Mouse (Mus musculus) forebrain, embryonic 13.5 days (tissue): ENCODE measurements around the gene Prpf6. TPM values are rescaled to one million over a fixed set of nuclear protein-coding genes. Genes with fewer than 3 reads are reported as not detected.

Experiments
- ATAC-seq: fragments of 200-750 bp; cut with Nextera tagmentation; 2 replicates; pipeline ENCODE4 v1.8.0; 2017
- H3K27ac ChIP-seq: fragments of 300-500 bp; sonication (generic); 2 replicates; pipeline ENCODE4 v1.5.1; 2015; ENCODE audit warnings: inconsistent platforms, mild to moderate bottlenecking, moderate library complexity
- H3K27me3 ChIP-seq: fragments of 300-500 bp; sonication (generic); 2 replicates; pipeline ENCODE4 v1.6.1; 2015; ENCODE audit warnings: mild to moderate bottlenecking, inconsistent platforms
- H3K36me3 ChIP-seq: fragments of 300-500 bp; sonication (generic); 2 replicates; pipeline ENCODE4 v1.6.1; 2015; ENCODE audit warnings: mild to moderate bottlenecking, inconsistent platforms; ENCODE audit not compliant: poor library complexity, severe bottlenecking
- H3K4me1 ChIP-seq: fragments of 300-500 bp; sonication (generic); 2 replicates; pipeline ENCODE4 v1.6.1; 2015; ENCODE audit warnings: inconsistent platforms
- H3K4me2 ChIP-seq: fragments of 300-500 bp; sonication (generic); 2 replicates; pipeline ENCODE4 v1.6.1; 2015; ENCODE audit warnings: inconsistent platforms, mild to moderate bottlenecking, moderate library complexity
- H3K4me3 ChIP-seq: fragments of 300-500 bp; sonication (generic); 2 replicates; pipeline ENCODE4 v1.5.1; 2015; ENCODE audit warnings: mild to moderate bottlenecking, inconsistent platforms
- H3K9ac ChIP-seq: fragments of 300-500 bp; sonication (generic); 2 replicates; pipeline ENCODE4 v1.6.1; 2015; ENCODE audit warnings: mild to moderate bottlenecking, inconsistent platforms
- H3K9me3 ChIP-seq: fragments of 300-500 bp; sonication (generic); replicated peaks from 2 replicates; pipeline ENCODE4 v1.6.1; 2016; ENCODE audit warnings: inconsistent platforms
- WGBS: fragments of 180-500 bp; shearing (Covaris S2); methylation state at CpG from one replicate; pipeline ENCODE4 v1.1.7; 2015; 5-methylcytosine and 5-hydroxymethylcytosine counted together
- polyA plus RNA-seq: library from polyadenylated mRNA; unstranded; fragments of >200 nt; fragmentation: Nextera tagmentation; extraction: Ambion mirVana; gene quantifications from 2 replicates; pipeline ENCODE4 v1.2.1, GENCODE M21; 2015

The Prpf6 gene
- polyA plus RNA-seq, 1 experiment from 2014 or later, result 67.9 TPM

GRCm38 (mm10) chr2:181600828-181601750 lies 9.4 kb downstream of the Prpf6 start:
- peak; percentile 96 for ATAC-seq
- peaks cover 7% of the 10 kb centered on the region for H3K36me3 ChIP-seq
- WGBS, result 1% methylated on average over 57 of the region's 57 CpGs
- H3K9ac ChIP-seq, result peak overlapping the region; percentile 89
- peak overlapping the region; percentile 75 for H3K4me2 ChIP-seq
- no peaks in the 10 kb centered on the region for H3K9me3 ChIP-seq
- H3K27me3 ChIP-seq, result no peaks in the 10 kb centered on the region
- peak overlapping the region; percentile 74 for H3K27ac ChIP-seq
- H3K4me1 ChIP-seq, result peaks cover 39% of the 10 kb centered on the region
- H3K4me3 ChIP-seq, result peak overlapping the region; percentile 88

DNA sequence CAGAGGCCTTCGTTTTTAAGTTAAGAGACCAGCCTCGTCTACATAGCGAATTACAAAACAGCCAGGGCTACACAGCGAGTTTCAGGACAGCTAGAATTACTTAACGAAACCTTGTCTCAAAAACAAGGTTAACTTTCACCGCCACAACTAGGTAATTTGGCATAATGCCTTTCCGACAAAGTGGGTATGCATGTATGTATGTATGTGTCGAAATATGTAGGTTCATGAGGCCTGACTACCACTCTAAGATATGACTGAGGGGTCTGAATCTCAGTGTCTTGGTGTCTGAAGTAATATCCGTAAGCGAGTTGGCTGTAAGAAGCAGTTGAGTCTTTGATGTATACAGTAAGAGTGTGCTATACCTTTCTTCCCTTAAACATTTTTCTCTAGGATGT lies 10.1 kb downstream of the Prpf6 start:
- no peaks in the 10 kb centered on the region for H3K9me3 ChIP-seq
- no peaks in the 10 kb centered on the region for H3K27me3 ChIP-seq
- H3K27ac ChIP-seq, result no peak overlapping the region
- peaks cover 39% of the 10 kb centered on the region for H3K4me1 ChIP-seq
- peaks cover under 1% of the 10 kb centered on the region; the same call in 1 of the 2 replicates for H3K36me3 ChIP-seq
- ATAC-seq, result no peak
- peak overlapping the region; percentile 89 for H3K9ac ChIP-seq
- H3K4me3 ChIP-seq, result peak overlapping the region; percentile 88
- 30% methylated on average over 10 of the region's 10 CpGs for WGBS
- peak overlapping the region; percentile 75 for H3K4me2 ChIP-seq

DNA sequence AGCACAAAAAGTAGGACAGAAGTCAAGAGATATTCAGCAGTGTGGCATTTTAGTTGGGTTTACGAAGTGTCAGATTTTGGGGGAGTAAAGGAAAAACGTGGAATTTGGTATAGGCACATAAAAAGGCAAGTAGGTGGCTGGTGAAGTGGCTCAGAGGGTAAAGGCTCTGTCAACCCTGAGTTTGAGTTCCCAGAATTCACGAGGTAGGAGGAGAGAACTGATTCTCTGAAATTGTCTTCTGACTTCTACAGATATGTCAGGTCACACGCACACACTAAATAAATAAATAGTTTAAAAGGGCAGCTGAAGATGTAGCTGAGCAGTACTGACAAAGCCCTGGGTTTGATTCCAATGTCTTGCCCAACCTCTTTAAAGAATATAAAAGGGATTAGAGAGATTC lies 10.7 kb downstream of the Prpf6 start:
- 76% methylated on average over 4 of the region's 4 CpGs for WGBS
- H3K9ac ChIP-seq, result no peak overlapping the region

GRCm38 (mm10) chr2:181618761-181619495 lies 27.3 kb downstream of the Prpf6 start:
- Histone ChIP-seq H3K36me3 (peaks cover 72% of the 10 kb centered on the region), H3K27me3 (no peaks in the 10 kb centered on the region), H3K9ac (no peak overlapping the region), H3K4me3 (no peak overlapping the region), H3K9me3 (no peaks in the 10 kb centered on the region), H3K27ac (no peak overlapping the region), H3K4me2 (no peak overlapping the region), H3K4me1 (no peaks in the 10 kb centered on the region)
- 87% methylated on average over 5 of the region's 5 CpGs for WGBS
- ATAC-seq, result no peak

More for the DNA sequence above, 10.7 kb downstream of the Prpf6 start:
- no peak overlapping the region for H3K27ac ChIP-seq
- no peaks in the 10 kb centered on the region for H3K9me3 ChIP-seq
- no peak for ATAC-seq
- peak overlapping the region; percentile 75 for H3K4me2 ChIP-seq
- peaks cover 35% of the 10 kb centered on the region for H3K4me1 ChIP-seq
- no peaks in the 10 kb centered on the region for H3K27me3 ChIP-seq
- H3K36me3 ChIP-seq, result no peaks in the 10 kb centered on the region
- H3K4me3 ChIP-seq, result peak overlapping the region; percentile 88; the same call in 1 of the 2 replicates

GRCm38 (mm10) chr2:181623401-181623800 lies 31.7 kb downstream of the Prpf6 start:
- Histone ChIP-seq H3K4me1 (no peaks in the 10 kb centered on the region), H3K4me3 (no peak overlapping the region)

DNA sequence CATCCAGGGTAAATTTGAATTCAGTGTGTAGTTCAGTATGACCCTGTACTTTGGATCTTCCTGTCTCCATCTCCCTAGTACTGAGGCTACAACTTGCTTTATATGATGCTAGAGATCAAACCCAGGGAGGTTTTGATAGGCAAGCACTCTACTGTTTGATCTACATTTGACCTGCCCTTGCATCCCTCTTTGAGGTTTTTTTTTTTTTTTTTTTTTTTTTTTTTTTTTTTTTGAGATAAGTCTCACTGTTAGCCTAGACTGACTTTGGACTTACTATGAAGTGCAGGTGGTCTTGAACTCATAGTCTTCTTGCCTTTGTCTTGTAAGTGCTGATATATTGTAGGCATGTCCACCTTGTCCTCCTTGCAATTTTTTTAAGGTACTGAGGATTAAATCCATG lies 36.8 kb downstream of the Prpf6 start:
- Histone ChIP-seq H3K4me3 (no peak overlapping the region), H3K27ac (no peak overlapping the region), H3K4me1 (no peaks in the 10 kb centered on the region), H3K9ac (no peak overlapping the region), H3K4me2 (no peak overlapping the region), H3K9me3 (no peaks in the 10 kb centered on the region), H3K36me3 (peaks cover 55% of the 10 kb centered on the region), H3K27me3 (no peaks in the 10 kb centered on the region)
- ATAC-seq, result no peak

More at GRCm38 (mm10) chr2:181623401-181623800, 31.7 kb downstream of the Prpf6 start:
- Histone ChIP-seq H3K27ac (no peak overlapping the region), H3K36me3 (peaks cover 71% of the 10 kb centered on the region), H3K27me3 (no peaks in the 10 kb centered on the region), H3K4me2 (no peak overlapping the region), H3K9ac (no peak overlapping the region), H3K9me3 (no peaks in the 10 kb centered on the region)
- ATAC-seq, result no peak

DNA sequence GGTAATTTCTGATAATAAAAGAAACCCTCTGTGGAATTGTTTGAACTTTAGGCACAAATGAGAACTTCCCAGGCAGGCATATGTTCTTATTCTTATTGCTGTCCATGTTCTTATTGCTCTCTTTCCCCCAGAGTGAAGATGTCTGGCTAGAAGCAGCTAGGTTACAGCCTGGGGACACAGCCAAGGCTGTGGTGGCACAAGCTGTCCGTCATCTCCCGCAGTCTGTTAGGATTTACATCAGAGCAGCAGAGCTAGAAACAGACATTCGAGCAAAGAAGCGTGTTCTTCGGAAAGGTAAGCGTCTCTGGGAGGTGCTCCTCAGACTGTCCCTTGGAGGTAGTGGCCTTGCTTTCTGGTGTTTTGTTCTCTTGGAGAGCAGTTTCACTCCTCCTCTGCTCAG lies 41.0 kb downstream of the Prpf6 start:
- Histone ChIP-seq H3K4me2 (no peak overlapping the region), H3K27ac (no peak overlapping the region), H3K4me1 (no peaks in the 10 kb centered on the region), H3K9me3 (no peaks in the 10 kb centered on the region), H3K27me3 (no peaks in the 10 kb centered on the region), H3K9ac (no peak overlapping the region), H3K36me3 (peaks cover 66% of the 10 kb centered on the region), H3K4me3 (no peak overlapping the region)
- ATAC-seq, result no peak
- 94% methylated on average over 6 of the region's 6 CpGs for WGBS

- Histone ChIP-seq H3K4me1 (no peaks in the 10 kb centered on the region), H3K36me3 (peaks cover 81% of the 10 kb centered on the region), H3K9ac (no peak overlapping the region), H3K27ac (no peak overlapping the region), H3K27me3 (no peaks in the 10 kb centered on the region), H3K9me3 (no peaks in the 10 kb centered on the region), H3K4me2 (no peak overlapping the region), H3K4me3 (no peak overlapping the region)
- 92% methylated on average over 3 of the region's 3 CpGs for WGBS
- no peak for ATAC-seq
These were observed 44.2 kb downstream of the Prpf6 start for GRCm38 (mm10) chr2:181635865-181636264.

GRCm38 (mm10) chr2:181644361-181644760 lies 52.7 kb downstream of the Prpf6 start:
- Histone ChIP-seq H3K27me3 (no peaks in the 10 kb centered on the region), H3K4me1 (no peaks in the 10 kb centered on the region), H3K9me3 (no peaks in the 10 kb centered on the region), H3K9ac (no peak overlapping the region), H3K27ac (no peak overlapping the region), H3K4me2 (no peak overlapping the region), H3K36me3 (peaks cover 88% of the 10 kb centered on the region), H3K4me3 (no peak overlapping the region)
- WGBS, result 89% methylated on average over 2 of the region's 2 CpGs
- ATAC-seq, result no peak

DNA sequence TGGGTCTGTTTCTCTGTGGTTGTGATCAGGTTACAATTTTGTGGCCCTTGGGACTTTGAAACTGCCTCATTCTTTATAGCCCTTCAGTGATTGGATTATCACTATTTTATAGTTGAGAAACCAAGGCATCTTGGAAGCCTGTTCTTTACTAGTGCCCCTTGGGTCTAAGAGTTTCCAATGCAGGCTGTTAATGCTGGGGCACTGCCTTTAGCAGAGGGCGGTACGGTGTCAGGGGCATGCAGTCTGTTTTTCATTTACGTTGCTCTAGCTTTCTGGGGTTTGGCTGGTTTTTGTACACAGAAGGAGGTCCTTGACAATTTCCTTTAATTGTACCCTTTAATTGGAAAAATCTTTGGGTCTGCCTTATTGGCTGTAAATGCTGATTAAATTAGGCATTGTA lies 54.0 kb downstream of the Prpf6 start:
- H3K27ac ChIP-seq, result no peak overlapping the region
- no peaks in the 10 kb centered on the region for H3K9me3 ChIP-seq
- H3K9ac ChIP-seq, result no peak overlapping the region
- WGBS, result 90% methylated on average over 3 of the region's 3 CpGs
- ATAC-seq, result no peak
- no peaks in the 10 kb centered on the region for H3K4me1 ChIP-seq
- peaks cover 91% of the 10 kb centered on the region for H3K36me3 ChIP-seq
- H3K4me2 ChIP-seq, result no peak overlapping the region
- no peaks in the 10 kb centered on the region for H3K27me3 ChIP-seq
- H3K4me3 ChIP-seq, result no peak overlapping the region

DNA sequence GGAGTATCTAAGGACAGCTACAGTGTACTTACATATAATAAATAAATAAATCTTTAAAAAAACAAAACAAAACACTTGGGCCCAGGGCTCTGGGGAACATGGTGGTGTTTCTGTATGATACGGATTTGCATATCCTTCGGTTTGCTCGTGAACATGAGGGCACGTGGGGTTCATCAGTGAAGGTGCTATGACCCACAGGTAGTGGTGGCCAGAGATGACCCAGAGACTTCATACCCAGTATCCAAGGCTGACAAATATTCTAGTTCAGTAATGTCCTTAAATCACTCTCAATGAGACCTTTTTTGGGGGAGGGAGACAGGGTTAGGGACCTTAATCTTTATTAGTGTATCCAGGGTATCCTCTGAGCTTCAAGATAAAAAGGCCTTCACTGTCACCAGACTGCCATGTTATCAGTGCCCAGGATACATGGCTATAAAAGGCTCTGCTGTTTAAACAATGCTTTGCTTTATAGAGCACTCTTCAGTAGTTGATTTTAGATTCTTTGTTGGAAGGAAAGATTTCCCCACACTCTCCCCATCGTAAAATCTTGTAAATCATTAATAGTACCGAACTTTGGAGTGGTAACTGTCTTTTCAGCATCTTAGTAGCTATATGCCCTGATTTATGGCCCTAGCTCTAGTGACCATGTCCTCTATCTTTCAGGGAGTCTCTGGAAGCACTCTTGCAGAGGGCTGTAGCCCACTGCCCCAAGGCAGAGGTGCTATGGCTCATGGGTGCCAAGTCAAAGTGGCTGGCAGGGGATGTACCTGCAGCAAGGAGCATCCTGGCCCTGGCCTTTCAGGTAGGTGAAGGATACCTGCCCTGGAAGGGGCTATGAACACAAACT lies 55.2 kb downstream of the Prpf6 start:
- ATAC-seq, result no peak
- H3K27ac ChIP-seq, result no peak overlapping the region
- H3K9me3 ChIP-seq, result no peaks in the 10 kb centered on the region
- no peak overlapping the region for H3K4me3 ChIP-seq
- H3K4me1 ChIP-seq, result no peaks in the 10 kb centered on the region
- peaks cover 91% of the 10 kb centered on the region for H3K36me3 ChIP-seq
- no peak overlapping the region for H3K4me2 ChIP-seq
- no peaks in the 10 kb centered on the region for H3K27me3 ChIP-seq
- H3K9ac ChIP-seq, result no peak overlapping the region
- WGBS, result 93% methylated on average over 6 of the region's 6 CpGs

GRCm38 (mm10) chr2:181648926-181649325 lies 57.3 kb downstream of the Prpf6 start:
- WGBS, result 90% methylated on average over 10 of the region's 10 CpGs
- Histone ChIP-seq H3K9me3 (no peaks in the 10 kb centered on the region), H3K4me3 (no peak overlapping the region), H3K4me2 (no peak overlapping the region), H3K9ac (no peak overlapping the region), H3K4me1 (no peaks in the 10 kb centered on the region), H3K36me3 (peaks cover 95% of the 10 kb centered on the region), H3K27me3 (no peaks in the 10 kb centered on the region), H3K27ac (no peak overlapping the region)
- no peak for ATAC-seq
